Mouse (Mus musculus): ENCODE results near the gene Hat1.

GRCm38 (mm10) chr2:71387766-71388165 lies 992 bp upstream of the Hat1 start:
- TF ChIP-seq CTCF (IDR thresholded peaks at IDR 0.05; ENCODE audit: borderline replicate concordance, insufficient read depth, low read length) = no peak
- no peak for TF ChIP-seq POLR2A (IDR thresholded peaks at IDR 0.05; ENCODE audit: low read depth, low read length)
